Mouse (Mus musculus): ENCODE measurements around the gene Krt7. TPM values are rescaled to one million over a fixed set of nuclear protein-coding genes. Genes with fewer than 3 reads are reported as not detected.
A peak's percentile ranks its signal among the peaks of the same experiment; 100 is the strongest.

The Krt7 gene
- total RNA-seq, 1 experiment from 2014 or later: 8.6 TPM

- no peak for ATAC-seq (ENCODE audit: extremely low read depth, insufficient number of reproducible peaks, low FRiP score, poor library complexity, severe bottlenecking)
These were observed 8.1 kb downstream of the Krt7 start for GRCm38 (mm10) chr15:101418950-101419349.

GRCm38 (mm10) chr15:101420903-101421302 is 10.1 kb downstream of the Krt7 start:
- ATAC-seq (ENCODE audit: extremely low read depth, insufficient number of reproducible peaks, low FRiP score, poor library complexity, severe bottlenecking): no peak

DNA sequence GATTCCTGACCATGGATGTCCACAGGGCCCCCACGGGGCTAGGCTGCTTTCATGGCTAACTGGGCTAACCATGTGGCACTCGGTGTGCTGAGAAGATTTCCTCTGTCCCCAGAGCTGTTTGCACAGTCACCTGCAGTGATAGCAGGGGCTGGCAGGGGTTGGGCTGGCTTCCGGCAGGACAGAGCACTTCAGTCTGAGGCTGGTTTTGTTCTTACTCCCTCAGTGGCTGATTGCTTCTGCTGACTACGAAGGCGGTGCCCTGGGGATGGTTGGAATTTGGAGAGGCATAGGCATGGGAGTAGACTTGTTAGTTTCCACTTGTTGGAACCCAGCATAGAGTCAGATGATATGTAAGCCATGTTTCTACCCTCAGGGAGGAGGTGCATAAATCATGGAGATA is 14.1 kb downstream of the Krt7 start:
- ATAC-seq (ENCODE audit: extremely low read depth, insufficient number of reproducible peaks, low FRiP score, poor library complexity, severe bottlenecking): no peak

- no peak for ATAC-seq (ENCODE audit: extremely low read depth, insufficient number of reproducible peaks, low FRiP score, poor library complexity, severe bottlenecking)
These were observed 25.8 kb downstream of the Krt7 start for GRCm38 (mm10) chr15:101436611-101437010.

GRCm38 (mm10) chr15:101438555-101438954 is 27.7 kb downstream of the Krt7 start, which contains the start of gene Krt87:
Krt87 (minus strand) TSS chr15:101438804.
- no peak for ATAC-seq (ENCODE audit: extremely low read depth, insufficient number of reproducible peaks, low FRiP score, poor library complexity, severe bottlenecking)

GRCm38 (mm10) chr15:101440837-101441236 is 30.0 kb downstream of the Krt7 start:
- no peak for ATAC-seq (ENCODE audit: extremely low read depth, insufficient number of reproducible peaks, low FRiP score, poor library complexity, severe bottlenecking)

- no peak for ATAC-seq (ENCODE audit: extremely low read depth, insufficient number of reproducible peaks, low FRiP score, poor library complexity, severe bottlenecking)
These were observed 35.7 kb downstream of the Krt7 start for GRCm38 (mm10) chr15:101446572-101446971.

DNA sequence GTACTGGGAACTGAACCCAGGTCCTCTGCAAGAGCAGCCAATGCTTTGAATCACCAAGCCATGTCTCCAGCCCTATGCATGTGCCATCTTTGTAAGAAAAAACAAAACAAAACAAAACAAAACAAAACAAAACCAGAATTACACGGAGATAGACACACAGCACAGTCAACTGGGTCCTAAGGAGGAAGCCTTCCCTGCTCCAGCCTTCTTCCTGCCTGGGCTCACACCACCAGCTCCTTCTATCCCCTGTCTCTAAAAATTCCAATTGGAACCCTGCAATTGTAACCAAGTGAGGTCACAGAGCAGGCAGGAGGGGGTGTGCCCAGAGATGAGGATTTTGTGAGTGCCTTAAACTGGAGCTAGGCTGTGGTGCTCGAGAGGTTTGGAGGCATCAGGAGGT is 36.6 kb downstream of the Krt7 start, which contains the start of gene Krt88:
Gene Krt88 (plus strand): TSS at position 301 of the 400 bp plus-strand sequence.
- ATAC-seq (ENCODE audit: extremely low read depth, insufficient number of reproducible peaks, low FRiP score, poor library complexity, severe bottlenecking): no peak

GRCm38 (mm10) chr15:101453093-101453736 is 42.4 kb downstream of the Krt7 start:
- ATAC-seq (ENCODE audit: extremely low read depth, insufficient number of reproducible peaks, low FRiP score, poor library complexity, severe bottlenecking): peak; percentile 62

GRCm38 (mm10) chr15:101454774-101455173 is 43.9 kb downstream of the Krt7 start:
- ATAC-seq (ENCODE audit: extremely low read depth, insufficient number of reproducible peaks, low FRiP score, poor library complexity, severe bottlenecking): no peak

DNA sequence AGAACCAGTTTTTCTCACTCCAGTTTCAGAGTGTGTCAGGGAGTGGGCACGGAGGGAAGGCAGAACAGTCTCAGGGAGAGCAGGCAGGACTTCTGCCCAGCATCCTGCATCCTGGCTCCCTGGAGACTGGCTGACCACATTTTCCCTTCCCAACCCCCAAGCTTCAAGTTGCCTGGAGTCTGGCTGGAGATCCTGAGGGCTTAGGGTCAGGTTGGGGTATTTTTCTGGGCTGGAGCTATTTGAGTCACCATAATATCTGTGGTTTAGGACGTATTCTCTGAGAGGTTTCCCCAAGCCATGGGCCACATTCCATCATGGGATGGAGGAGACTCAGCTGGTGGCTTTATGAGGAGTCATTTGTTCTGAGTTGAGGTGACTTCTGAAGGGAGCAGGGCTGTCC is 44.4 kb downstream of the Krt7 start:
- ATAC-seq (ENCODE audit: extremely low read depth, insufficient number of reproducible peaks, low FRiP score, poor library complexity, severe bottlenecking): no peak

DNA sequence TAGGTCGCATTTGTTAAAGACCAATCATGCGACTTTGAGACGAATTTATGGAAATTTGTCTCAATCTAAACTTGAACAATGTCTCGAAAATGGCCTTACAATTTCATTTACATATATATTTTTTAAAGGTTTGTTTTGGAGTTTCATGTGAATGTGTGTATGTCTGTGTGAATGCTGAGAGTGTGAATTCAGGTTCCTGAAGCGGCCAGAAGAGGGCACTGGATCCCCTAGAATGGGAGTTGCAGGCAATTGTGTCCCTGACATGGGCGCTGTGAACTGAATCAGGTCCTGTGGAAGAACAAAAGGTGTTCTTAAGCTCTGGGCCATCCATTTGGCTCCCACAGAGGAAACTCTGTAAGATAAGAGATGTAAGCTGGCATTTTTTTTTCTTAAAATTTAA is 45.0 kb downstream of the Krt7 start:
- ATAC-seq (ENCODE audit: extremely low read depth, insufficient number of reproducible peaks, low FRiP score, poor library complexity, severe bottlenecking): no peak

- ATAC-seq (ENCODE audit: extremely low read depth, insufficient number of reproducible peaks, low FRiP score, poor library complexity, severe bottlenecking): no peak
These were observed 47.6 kb downstream of the Krt7 start for GRCm38 (mm10) chr15:101458361-101458930.

- ATAC-seq (ENCODE audit: extremely low read depth, insufficient number of reproducible peaks, low FRiP score, poor library complexity, severe bottlenecking): no peak
These were observed 48.4 kb downstream of the Krt7 start for GRCm38 (mm10) chr15:101459283-101459682.

DNA sequence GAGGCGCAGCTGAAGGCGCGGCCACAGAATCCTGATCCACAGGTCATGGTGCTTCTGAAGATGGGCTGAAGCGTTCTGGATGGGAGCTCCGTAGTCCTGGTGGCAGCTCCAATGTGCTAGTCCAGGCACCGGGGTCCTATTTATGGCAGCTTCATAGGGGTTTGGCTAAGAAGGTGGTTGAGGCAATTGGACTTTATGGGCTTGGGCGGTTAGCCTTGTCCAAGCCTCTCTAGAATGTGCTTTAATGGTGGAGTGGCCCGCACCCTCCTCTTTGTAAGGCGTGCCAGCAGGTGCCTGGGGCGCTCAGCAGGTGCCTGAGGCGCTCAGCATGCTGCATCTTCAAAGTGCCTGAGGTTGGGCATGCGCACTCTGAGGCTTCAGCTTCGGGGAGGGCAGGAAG is 52.8 kb downstream of the Krt7 start, which contains the start of gene Krt81:
Gene Krt81 (minus strand): TSS at position 101 of the 400 bp plus-strand sequence.
- ATAC-seq (ENCODE audit: extremely low read depth, insufficient number of reproducible peaks, low FRiP score, poor library complexity, severe bottlenecking): no peak

GRCm38 (mm10) chr15:101469093-101469492 is 58.2 kb downstream of the Krt7 start:
- peak; percentile 53; the same call in 1 of the 2 replicates for ATAC-seq (ENCODE audit: extremely low read depth, insufficient number of reproducible peaks, low FRiP score, poor library complexity, severe bottlenecking)

DNA sequence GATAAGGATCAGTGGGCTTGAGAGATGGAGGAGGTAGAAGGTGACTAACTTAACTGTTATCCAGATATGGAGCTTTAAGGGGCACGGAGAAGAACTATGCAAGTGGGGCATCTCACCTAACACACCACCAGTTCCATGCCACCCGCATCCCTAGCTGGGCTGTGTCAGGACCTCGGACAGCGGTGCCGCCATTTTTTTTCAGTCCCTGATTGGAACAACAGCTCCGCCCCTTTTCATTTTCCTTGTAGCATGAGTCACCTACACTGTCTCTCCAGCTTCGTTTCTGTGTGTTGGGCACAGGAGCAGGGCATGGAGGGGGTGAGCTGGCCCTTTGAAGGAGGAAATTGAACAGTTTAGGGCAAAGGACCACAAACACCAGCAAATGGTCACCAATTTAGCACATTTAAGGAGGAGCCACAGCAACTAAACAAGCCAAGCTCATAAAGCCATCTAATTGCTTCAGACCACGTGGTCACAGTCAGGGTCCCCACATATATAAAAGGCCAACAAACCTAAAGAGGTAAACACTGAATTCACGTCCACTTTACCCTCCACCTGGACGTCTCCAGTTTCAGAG is 62.2 kb downstream of the Krt7 start, which contains the start of gene Krt86:
Gene Krt86 (plus strand): TSS at position 527 of the 577 bp plus-strand sequence.
- ATAC-seq (ENCODE audit: extremely low read depth, insufficient number of reproducible peaks, low FRiP score, poor library complexity, severe bottlenecking): no peak

- ATAC-seq (ENCODE audit: extremely low read depth, insufficient number of reproducible peaks, low FRiP score, poor library complexity, severe bottlenecking): no peak
These were observed 68.3 kb downstream of the Krt7 start for GRCm38 (mm10) chr15:101479007-101479665.

- ATAC-seq (ENCODE audit: extremely low read depth, insufficient number of reproducible peaks, low FRiP score, poor library complexity, severe bottlenecking): no peak
These were observed 68.8 kb downstream of the Krt7 start for GRCm38 (mm10) chr15:101479666-101480060.

All from neutrophil, adult 5-6 weeks (primary cell).